Comparison of ENCODE assay signal across 11 mouse cellular contexts in genomic region chr6:125564812-125565281, GRCm38 (mm10). TPM values are rescaled to one million over a fixed set of nuclear protein-coding genes. Genes with fewer than 3 reads are reported as not detected.
DNase-seq lines count a peak whose midpoint lies in the region; ATAC-seq and TF ChIP-seq lines count a peak whose summit lies in the region.
"Had no signal": no experiment of that assay in that cellular context is flagged by ENCODE, and none has a peak within 500 bp of the region (broad histone marks: within the 10 kb centered on the region; RNA-seq: fewer than 3 reads in every experiment).

No protein-coding gene starts in this region.

- no peaks in the 10 kb centered on the region for H3K9me3 ChIP-seq in intestine, postnatal 0 days (ENCODE audit: control insufficient read depth)
- no peaks in the 10 kb centered on the region for H3K9me3 ChIP-seq in megakaryocyte, embryonic 14.5 days
- H3K9me3 ChIP-seq: embryonic facial prominence, embryonic 12.5 days had no signal

- H3K4me2 ChIP-seq in intestine, postnatal 0 days (replicated peaks; ENCODE audit: low read depth) = no peak overlapping the region
- H3K4me2 ChIP-seq: embryonic facial prominence, embryonic 12.5 days had no signal

- DNase-seq in ES-CJ7 (ENCODE audit: low read depth, low spot score) (peak; percentile 19), R1 (ENCODE audit: low read depth, low spot score) (peak; percentile 68)
- DNase-seq in left cerebral cortex, adult 2 months (ENCODE audit: extremely low spot score in 1 of 2, low spot score in 2 of 2) = no peak
- no peak for DNase-seq in frontal cortex, postnatal 36 days (ENCODE audit: low spot score in 2 of 2)
- DNase-seq in gastrocnemius, adult 2 months = no peak
- DNase-seq: cerebellum, adult 18-20 months; retina, postnatal 1 day had no signal

- 38% methylated on average over 7 of the region's 7 CpGs for WGBS in intestine, postnatal 0 days

- peak; percentile 61 for ATAC-seq in intestine, postnatal 0 days

- intact Hi-C loops in left cerebral cortex, adult 2 months (cut with DNase I) = no loop called here
- intact Hi-C loops in gastrocnemius, adult 2 months (cut with DNase I) = no loop called here

- no peak overlapping the region for H3K27ac ChIP-seq in intestine, postnatal 0 days (ENCODE audit: low read depth, low read length)
- H3K27ac ChIP-seq in left cerebral cortex, adult 2 months = no peak overlapping the region
- H3K27ac ChIP-seq in gastrocnemius, adult 2 months = no peak overlapping the region
- H3K27ac ChIP-seq: embryonic facial prominence, embryonic 12.5 days; layer of hippocampus, adult 2 months had no signal

- TF ChIP-seq CTCF in intestine, postnatal 0 days (IDR thresholded peaks at IDR 0.05; ENCODE audit: low read depth) = no peak
- TF ChIP-seq CTCF in left cerebral cortex, adult 2 months (IDR thresholded peaks at IDR 0.05) = no peak
- no peak for TF ChIP-seq CTCF in gastrocnemius, adult 2 months (IDR thresholded peaks at IDR 0.05)

- no peak overlapping the region for H3K4me3 ChIP-seq in intestine, postnatal 0 days (ENCODE audit: low read depth, low read length)
- H3K4me3 ChIP-seq in megakaryocyte, embryonic 14.5 days (replicated peaks) = peak overlapping the region; percentile 80
- H3K4me3 ChIP-seq in left cerebral cortex, adult 2 months = no peak overlapping the region
- no peak overlapping the region for H3K4me3 ChIP-seq in gastrocnemius, adult 2 months
- H3K4me3 ChIP-seq: embryonic facial prominence, embryonic 12.5 days; layer of hippocampus, adult 2 months had no signal

- H3K4me1 ChIP-seq in intestine, postnatal 0 days (replicated peaks; ENCODE audit: control insufficient read depth, insufficient read depth, low read length) = no peaks in the 10 kb centered on the region; the same call in 1 of the 2 replicates
- peaks cover 100% of the 10 kb centered on the region for H3K4me1 ChIP-seq in megakaryocyte, embryonic 14.5 days
- H3K4me1 ChIP-seq: embryonic facial prominence, embryonic 12.5 days had no signal

- no peaks in the 10 kb centered on the region for H3K36me3 ChIP-seq in intestine, postnatal 0 days (ENCODE audit: control insufficient read depth, insufficient read depth)
- H3K36me3 ChIP-seq in megakaryocyte, embryonic 14.5 days (replicated peaks; ENCODE audit: low read length) = peaks cover 100% of the 10 kb centered on the region
- H3K36me3 ChIP-seq: embryonic facial prominence, embryonic 12.5 days had no signal

- no peaks in the 10 kb centered on the region for H3K27me3 ChIP-seq in intestine, postnatal 0 days (replicated peaks; ENCODE audit: control insufficient read depth, insufficient read depth, low read length)
- H3K27me3 ChIP-seq in megakaryocyte, embryonic 14.5 days (replicated peaks) = no peaks in the 10 kb centered on the region
- H3K27me3 ChIP-seq: embryonic facial prominence, embryonic 12.5 days had no signal

- H3K9ac ChIP-seq in intestine, postnatal 0 days (ENCODE audit: low read depth, low read length) = no peak overlapping the region
- H3K9ac ChIP-seq: embryonic facial prominence, embryonic 12.5 days had no signal

RNA-seq across cellular contexts. Expression of gene Vwf, which starts 18.3 kb away (rescaled TPM):
- polyA plus RNA-seq in intestine, postnatal 0 days (2015; fragmentation: Nextera tagmentation; extraction: Ambion mirVana) = 10.6 and 13.2 TPM in 2 replicates
- 331 and 373 TPM in 2 replicates for polyA plus RNA-seq in megakaryocyte, embryonic 14.5 days (2012; ENCODE audit: insufficient read depth, low replicate concordance)
- total RNA-seq in left cerebral cortex, adult 2 months (2021) = 10 to 100 TPM; 13.7 to 14.6 TPM
- total RNA-seq in gastrocnemius, adult 2 months (2021) = 10 to 100 TPM; 12.5 to 15.3 TPM

Comparison
In these comparisons a context has a peak if more than half of its experiments do, and no peak if none do; other contexts are left out.
1. DNase-seq: peak in ES-CJ7 (single experiment) and R1 (single experiment); none in left cerebral cortex, adult 2 months (0 of 2), frontal cortex, postnatal 36 days (0 of 2) and gastrocnemius, adult 2 months (single experiment).